Mouse (Mus musculus): ENCODE results near the gene Tob2. TPM values are rescaled to one million over a fixed set of nuclear protein-coding genes. Genes with fewer than 3 reads are reported as not detected.

The Tob2 gene
- polyA plus RNA-seq, 1 experiment from 2014 or later = 17.8 TPM

DNA sequence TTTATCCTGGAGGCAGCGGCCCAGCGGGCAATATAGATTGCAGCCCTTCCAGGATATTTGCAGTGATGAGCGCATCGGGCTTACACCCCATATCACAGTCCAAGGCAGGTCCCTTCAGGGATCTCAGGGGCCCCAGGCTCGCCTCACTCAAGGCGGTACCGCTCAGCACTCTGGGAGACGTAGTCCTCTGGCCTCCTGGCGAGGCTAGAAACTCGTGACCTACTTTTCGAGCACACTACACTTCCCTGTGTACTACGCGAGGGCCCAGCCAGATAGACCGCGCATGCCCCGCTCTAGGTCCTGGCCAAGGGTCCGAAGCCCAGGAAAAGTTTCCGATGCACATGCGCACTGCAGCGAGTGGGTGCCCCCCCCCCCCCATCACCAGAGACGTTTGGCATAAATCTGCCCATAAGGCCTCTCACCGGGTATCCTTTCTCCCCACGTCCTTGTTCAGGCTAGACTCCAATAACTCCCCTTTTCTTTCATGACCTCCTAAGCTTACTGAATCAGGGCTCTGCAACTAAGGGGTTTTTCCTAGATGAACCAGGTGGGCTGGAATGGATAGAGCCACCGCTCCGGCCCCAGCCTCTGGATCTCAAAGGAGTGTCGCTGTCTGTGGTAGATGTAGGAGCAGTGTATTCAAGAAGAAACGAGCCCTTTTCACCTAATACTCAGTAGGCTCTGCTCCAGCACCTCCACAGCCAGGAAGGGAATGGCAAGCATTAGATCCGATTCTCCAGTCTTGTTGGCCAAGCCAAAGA lies 2.4 kb downstream of the Tob2 start:
- H3K27ac ChIP-seq (ENCODE audit: low read length) = peak overlapping the region; percentile 99
- under 1% methylated on average over 28 of the region's 28 CpGs for WGBS
- ATAC-seq (replicated peaks; ENCODE audit: extremely low read depth, insufficient read depth, low FRiP score) = peak; percentile 78
- peaks cover 14% of the 10 kb centered on the region for H3K4me1 ChIP-seq (ENCODE audit: control insufficient read depth, insufficient read depth, low read length)
- no peaks in the 10 kb centered on the region for H3K27me3 ChIP-seq (ENCODE audit: control insufficient read depth, insufficient read depth, low read length)
- peak overlapping the region; percentile 89 for H3K4me2 ChIP-seq (ENCODE audit: low read depth, low read length)
- no peaks in the 10 kb centered on the region for H3K9me3 ChIP-seq (replicated peaks; ENCODE audit: control insufficient read depth, low read length)
- H3K9ac ChIP-seq (ENCODE audit: low read length) = peak overlapping the region; percentile 98
- H3K36me3 ChIP-seq (ENCODE audit: control insufficient read depth, insufficient read depth) = peaks cover 9% of the 10 kb centered on the region
- peak overlapping the region; percentile 96 for H3K4me3 ChIP-seq (ENCODE audit: low read length)

DNA sequence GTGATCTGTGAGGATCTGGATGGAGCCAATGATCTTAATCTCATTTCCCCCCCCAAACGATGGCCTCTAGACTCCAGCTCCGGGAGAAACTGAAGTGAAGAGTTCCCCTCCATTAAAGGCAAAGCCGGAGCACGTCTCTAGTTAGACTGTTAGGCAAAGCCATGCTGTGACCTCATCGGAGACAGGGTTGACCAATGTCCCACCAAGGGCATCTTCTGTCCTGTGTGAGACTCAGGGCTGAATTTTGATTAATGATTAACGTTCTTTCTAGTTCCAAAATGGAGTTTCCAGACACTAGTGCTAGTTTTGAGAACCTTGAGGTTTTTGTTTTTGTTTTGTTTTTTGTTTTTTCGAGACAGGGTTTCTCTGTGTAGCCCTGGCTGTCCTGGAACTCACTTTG lies 5.5 kb downstream of the Tob2 start:
- no peak for ATAC-seq (replicated peaks; ENCODE audit: extremely low read depth, insufficient read depth, low FRiP score)
- Histone ChIP-seq H3K4me2 (ENCODE audit: low read depth, low read length) (no peak overlapping the region), H3K4me1 (ENCODE audit: control insufficient read depth, insufficient read depth, low read length) (peaks cover 14% of the 10 kb centered on the region), H3K36me3 (ENCODE audit: control insufficient read depth, insufficient read depth) (peaks cover 23% of the 10 kb centered on the region), H3K4me3 (ENCODE audit: low read length) (no peak overlapping the region), H3K9me3 (replicated peaks; ENCODE audit: control insufficient read depth, low read length) (no peaks in the 10 kb centered on the region), H3K27ac (ENCODE audit: low read length) (no peak overlapping the region), H3K27me3 (ENCODE audit: control insufficient read depth, insufficient read depth, low read length) (no peaks in the 10 kb centered on the region), H3K9ac (ENCODE audit: low read length) (no peak overlapping the region)
- WGBS = 76% methylated on average over 7 of the region's 7 CpGs

DNA sequence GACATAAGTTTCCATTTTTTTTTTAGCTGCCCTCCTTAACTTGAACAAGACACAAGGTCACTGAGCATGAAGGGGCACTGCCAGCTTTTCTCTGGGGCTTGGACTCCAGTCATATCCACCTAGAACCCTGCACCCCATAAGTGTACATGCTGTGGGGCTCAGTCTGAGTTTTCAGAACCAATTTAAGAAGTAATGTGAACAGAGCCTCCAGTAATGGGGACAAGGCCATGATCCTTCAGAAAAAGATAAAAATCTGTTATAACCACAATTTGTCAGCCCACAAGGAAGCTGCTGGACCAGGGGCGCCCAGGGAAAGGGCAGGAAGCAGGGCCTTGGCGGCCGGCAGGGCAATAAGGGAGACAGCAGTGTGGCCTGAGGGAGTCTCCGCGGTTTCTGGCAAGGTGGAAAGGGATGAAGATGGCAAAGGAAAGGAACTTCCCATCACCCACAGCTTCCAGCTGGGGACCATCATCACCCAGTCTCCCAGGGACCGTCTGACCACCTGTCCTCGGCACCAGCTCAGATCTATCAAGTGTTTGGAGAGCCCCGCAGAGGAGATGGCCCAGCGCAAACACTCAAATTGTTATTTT lies 6.1 kb downstream of the Tob2 start:
- H3K9ac ChIP-seq (ENCODE audit: low read length) = no peak overlapping the region

DNA sequence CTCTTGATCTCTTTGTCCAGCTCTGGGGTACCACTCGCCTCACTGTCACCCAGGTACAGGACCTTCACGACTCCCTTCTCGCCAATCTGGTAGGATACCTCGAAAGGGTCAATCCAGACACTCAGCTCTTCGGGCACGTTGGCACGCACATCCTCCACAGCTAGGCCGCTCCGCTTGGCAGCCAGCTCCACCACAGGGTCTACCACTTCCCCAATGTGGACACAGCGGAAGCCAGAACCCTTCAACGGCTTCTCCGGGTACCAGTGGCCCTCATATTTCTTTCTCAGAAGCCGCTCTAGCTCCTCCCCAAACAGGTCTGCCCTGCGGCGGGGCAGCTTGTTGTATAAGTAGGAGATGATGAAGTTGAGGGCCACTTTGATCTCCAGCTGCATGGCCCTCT lies 7.2 kb downstream of the Tob2 start:
- Histone ChIP-seq H3K4me3 (ENCODE audit: low read length) (no peak overlapping the region), H3K9me3 (replicated peaks; ENCODE audit: control insufficient read depth, low read length) (no peaks in the 10 kb centered on the region), H3K27ac (ENCODE audit: low read length) (no peak overlapping the region), H3K4me1 (ENCODE audit: control insufficient read depth, insufficient read depth, low read length) (peaks cover 14% of the 10 kb centered on the region), H3K27me3 (ENCODE audit: control insufficient read depth, insufficient read depth, low read length) (no peaks in the 10 kb centered on the region), H3K4me2 (ENCODE audit: low read depth, low read length) (no peak overlapping the region), H3K36me3 (ENCODE audit: control insufficient read depth, insufficient read depth) (peaks cover 25% of the 10 kb centered on the region), H3K9ac (ENCODE audit: low read length) (no peak overlapping the region)
- ATAC-seq (replicated peaks; ENCODE audit: extremely low read depth, insufficient read depth, low FRiP score) = no peak
- 94% methylated on average over 15 of the region's 15 CpGs for WGBS

More for the DNA sequence above, 6.1 kb downstream of the Tob2 start:
- Histone ChIP-seq H3K36me3 (ENCODE audit: control insufficient read depth, insufficient read depth) (peaks cover 25% of the 10 kb centered on the region), H3K9me3 (replicated peaks; ENCODE audit: control insufficient read depth, low read length) (no peaks in the 10 kb centered on the region), H3K4me2 (ENCODE audit: low read depth, low read length) (no peak overlapping the region), H3K27ac (ENCODE audit: low read length) (no peak overlapping the region), H3K4me3 (ENCODE audit: low read length) (no peak overlapping the region), H3K27me3 (ENCODE audit: control insufficient read depth, insufficient read depth, low read length) (no peaks in the 10 kb centered on the region), H3K4me1 (ENCODE audit: control insufficient read depth, insufficient read depth, low read length) (peaks cover 14% of the 10 kb centered on the region)
- 79% methylated on average over 9 of the region's 9 CpGs for WGBS
- ATAC-seq (replicated peaks; ENCODE audit: extremely low read depth, insufficient read depth, low FRiP score) = no peak

DNA sequence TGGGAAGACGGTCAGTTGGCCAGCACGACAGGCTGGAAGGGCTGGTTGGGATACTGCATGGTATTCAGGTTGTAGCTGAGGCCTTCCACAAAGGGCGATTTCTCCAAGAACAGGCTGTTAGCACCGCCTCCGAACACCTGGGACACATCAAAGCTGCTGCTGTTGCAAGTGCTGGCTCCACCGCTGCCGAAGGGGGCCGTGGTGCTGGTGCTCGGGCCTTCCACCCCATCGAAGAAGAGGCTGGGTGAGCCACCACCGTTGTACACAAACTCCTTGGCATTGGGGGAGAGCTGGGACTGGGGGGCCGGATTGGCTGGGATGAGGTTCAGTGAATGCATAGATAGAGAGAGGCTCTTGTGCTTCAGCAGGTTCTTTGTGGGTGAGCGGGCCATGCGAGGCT lies 7.9 kb downstream of the Tob2 start:
- Histone ChIP-seq H3K4me2 (ENCODE audit: low read depth, low read length) (no peak overlapping the region), H3K27me3 (ENCODE audit: control insufficient read depth, insufficient read depth, low read length) (no peaks in the 10 kb centered on the region), H3K4me3 (ENCODE audit: low read length) (no peak overlapping the region), H3K9ac (ENCODE audit: low read length) (no peak overlapping the region), H3K36me3 (ENCODE audit: control insufficient read depth, insufficient read depth) (peaks cover 25% of the 10 kb centered on the region), H3K9me3 (replicated peaks; ENCODE audit: control insufficient read depth, low read length) (no peaks in the 10 kb centered on the region), H3K4me1 (ENCODE audit: control insufficient read depth, insufficient read depth, low read length) (peaks cover 17% of the 10 kb centered on the region), H3K27ac (ENCODE audit: low read length) (no peak overlapping the region)
- no peak for ATAC-seq (replicated peaks; ENCODE audit: extremely low read depth, insufficient read depth, low FRiP score)
- 77% methylated on average over 14 of the region's 14 CpGs for WGBS

DNA sequence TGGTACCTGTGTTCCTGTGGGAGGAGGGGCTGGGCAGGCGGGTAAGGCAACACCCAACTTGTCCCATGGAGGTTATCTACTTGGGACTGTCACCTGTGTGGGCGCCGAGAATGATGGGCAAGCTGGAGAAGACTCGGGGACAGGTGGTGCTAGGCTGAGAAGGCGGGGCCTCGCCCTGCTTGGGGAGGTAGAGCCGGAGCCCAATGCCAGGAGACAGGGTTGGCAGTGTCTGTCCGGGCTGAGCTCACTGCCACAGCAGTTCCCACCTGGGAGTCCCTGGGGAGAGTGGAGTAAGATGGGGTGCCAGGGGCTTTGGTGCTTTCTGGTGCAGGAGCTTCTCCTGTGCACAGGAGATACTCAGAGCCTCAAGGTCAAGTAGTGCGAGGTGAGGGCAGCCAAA lies 9.5 kb downstream of the Tob2 start:
- H3K36me3 ChIP-seq (ENCODE audit: control insufficient read depth, insufficient read depth) = peaks cover 25% of the 10 kb centered on the region
- H3K27ac ChIP-seq (ENCODE audit: low read length) = 0 out of 2 replicates have a peak overlapping the region, but pooled peaks have one; percentile 9
- no peak; the same call in 1 of the 2 replicates for ATAC-seq (replicated peaks; ENCODE audit: extremely low read depth, insufficient read depth, low FRiP score)
- WGBS = 76% methylated on average over 9 of the region's 9 CpGs
- no peaks in the 10 kb centered on the region for H3K27me3 ChIP-seq (ENCODE audit: control insufficient read depth, insufficient read depth, low read length)
- no peaks in the 10 kb centered on the region for H3K9me3 ChIP-seq (replicated peaks; ENCODE audit: control insufficient read depth, low read length)
- no peak overlapping the region for H3K4me3 ChIP-seq (ENCODE audit: low read length)
- no peak overlapping the region for H3K9ac ChIP-seq (ENCODE audit: low read length)
- peaks cover 14% of the 10 kb centered on the region for H3K4me1 ChIP-seq (ENCODE audit: control insufficient read depth, insufficient read depth, low read length)
- no peak overlapping the region for H3K4me2 ChIP-seq (ENCODE audit: low read depth, low read length)

DNA sequence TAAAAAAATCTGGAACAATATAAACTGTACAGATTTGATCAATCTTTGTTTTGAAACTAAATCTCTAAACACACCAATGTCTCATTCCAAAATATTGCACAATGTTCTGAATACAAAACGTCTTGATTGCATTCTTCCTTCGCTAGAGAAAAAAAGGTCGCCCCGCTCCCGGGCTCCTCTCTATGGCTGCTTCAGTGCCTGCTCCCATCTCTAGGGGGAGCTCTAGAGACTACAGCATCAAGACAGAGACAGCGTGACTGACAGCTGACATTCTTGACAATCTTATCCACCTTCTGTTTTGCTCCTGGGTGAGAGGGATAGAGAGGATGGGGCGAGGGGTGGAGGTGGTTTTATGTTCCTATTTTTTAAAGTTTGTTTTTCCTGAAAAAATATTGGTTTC lies 10.3 kb downstream of the Tob2 start:
- H3K36me3 ChIP-seq (ENCODE audit: control insufficient read depth, insufficient read depth) = peaks cover 25% of the 10 kb centered on the region

DNA sequence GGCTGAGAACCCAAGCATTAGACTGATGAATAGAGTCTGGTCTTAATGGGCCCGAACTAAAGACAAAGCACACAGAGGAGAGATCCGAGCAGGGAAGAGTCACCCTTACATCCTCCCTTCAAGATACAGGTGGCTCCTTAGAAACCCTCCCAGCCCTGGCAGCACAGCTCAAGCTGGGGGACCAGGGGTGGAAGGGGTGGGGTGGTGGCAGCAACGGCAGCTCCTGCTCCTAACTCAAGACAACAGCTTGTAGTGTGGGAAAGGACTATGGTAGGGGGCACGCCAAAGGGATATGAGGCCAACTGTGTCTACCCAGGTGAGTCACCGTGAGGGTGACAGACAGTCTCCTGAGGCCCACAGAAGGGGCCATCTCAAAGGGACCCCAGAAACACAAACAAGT lies 10.7 kb downstream of the Tob2 start:
- Histone ChIP-seq H3K4me3 (ENCODE audit: low read length) (no peak overlapping the region), H3K27ac (ENCODE audit: low read length) (no peak overlapping the region), H3K27me3 (ENCODE audit: control insufficient read depth, insufficient read depth, low read length) (no peaks in the 10 kb centered on the region), H3K9me3 (replicated peaks; ENCODE audit: control insufficient read depth, low read length) (no peaks in the 10 kb centered on the region), H3K36me3 (ENCODE audit: control insufficient read depth, insufficient read depth) (peaks cover 23% of the 10 kb centered on the region), H3K4me1 (ENCODE audit: control insufficient read depth, insufficient read depth, low read length) (peaks cover 12% of the 10 kb centered on the region), H3K9ac (ENCODE audit: low read length) (no peak overlapping the region), H3K4me2 (ENCODE audit: low read depth, low read length) (no peak overlapping the region)
- 82% methylated on average over 5 of the region's 5 CpGs for WGBS
- no peak for ATAC-seq (replicated peaks; ENCODE audit: extremely low read depth, insufficient read depth, low FRiP score)

More for the DNA sequence above, 10.3 kb downstream of the Tob2 start:
- Histone ChIP-seq H3K4me3 (ENCODE audit: low read length) (no peak overlapping the region), H3K9me3 (replicated peaks; ENCODE audit: control insufficient read depth, low read length) (no peaks in the 10 kb centered on the region), H3K9ac (ENCODE audit: low read length) (no peak overlapping the region), H3K27me3 (ENCODE audit: control insufficient read depth, insufficient read depth, low read length) (no peaks in the 10 kb centered on the region), H3K4me1 (ENCODE audit: control insufficient read depth, insufficient read depth, low read length) (peaks cover 12% of the 10 kb centered on the region), H3K4me2 (ENCODE audit: low read depth, low read length) (no peak overlapping the region), H3K27ac (ENCODE audit: low read length) (no peak overlapping the region)
- 32% methylated on average over 7 of the region's 7 CpGs for WGBS
- no peak for ATAC-seq (replicated peaks; ENCODE audit: extremely low read depth, insufficient read depth, low FRiP score)

DNA sequence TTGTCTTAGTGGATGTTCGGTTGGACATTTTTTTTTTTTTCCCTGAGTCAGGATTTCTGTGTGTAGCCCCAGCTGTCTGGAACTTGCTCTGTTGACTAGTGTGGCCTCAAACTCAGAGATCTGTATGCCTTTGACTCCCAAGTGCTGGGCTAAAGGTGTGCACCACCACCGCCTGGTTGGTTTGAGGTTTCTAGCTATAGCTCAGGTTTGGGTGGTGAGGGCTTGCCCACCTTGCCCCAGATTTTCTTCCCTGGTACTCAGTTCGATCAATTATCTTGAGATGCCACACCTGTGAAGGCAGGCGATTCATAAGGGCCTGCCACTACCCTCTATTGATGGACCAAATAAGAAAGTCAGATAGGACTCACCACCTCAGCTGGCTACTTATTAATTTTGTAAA lies 11.4 kb downstream of the Tob2 start:
- Histone ChIP-seq H3K9me3 (replicated peaks; ENCODE audit: control insufficient read depth, low read length) (no peaks in the 10 kb centered on the region), H3K4me3 (ENCODE audit: low read length) (no peak overlapping the region), H3K36me3 (ENCODE audit: control insufficient read depth, insufficient read depth) (peaks cover 23% of the 10 kb centered on the region), H3K4me2 (ENCODE audit: low read depth, low read length) (no peak overlapping the region), H3K27ac (ENCODE audit: low read length) (no peak overlapping the region), H3K4me1 (ENCODE audit: control insufficient read depth, insufficient read depth, low read length) (peaks cover 12% of the 10 kb centered on the region), H3K9ac (ENCODE audit: low read length) (no peak overlapping the region), H3K27me3 (ENCODE audit: control insufficient read depth, insufficient read depth, low read length) (no peaks in the 10 kb centered on the region)
- 87% methylated on average over 4 of the region's 4 CpGs for WGBS
- ATAC-seq (replicated peaks; ENCODE audit: extremely low read depth, insufficient read depth, low FRiP score) = no peak
